Mouse (Mus musculus) activated CD4-positive, CD25-positive, alpha-beta regulatory T cell, adult 4 months (primary cell): ENCODE measurements around the gene Rpl29. TPM values are rescaled to one million over a fixed set of nuclear protein-coding genes. Genes with fewer than 3 reads are reported as not detected.

Experiments used
- ATAC-seq: one replicate; pipeline ENCODE4 v1.8.0; 2017
- polyA plus RNA-seq, 2 experiments: library from polyadenylated mRNA; unstranded; fragments of 100-300 nt; shearing (Covaris generic); gene quantifications; one replicate each; pipeline ENCODE4 v1.2.1; 2017

Rpl29 gene
- polyA plus RNA-seq, 2 experiments from 2014 or later = 1,290 to 1,880 TPM

- ATAC-seq = no peak
Measured at GRCm38 (mm10) chr9:106454888-106455681, 25.8 kb downstream of the Rpl29 start.

GRCm38 (mm10) chr9:106456325-106457162, 27.3 kb downstream of the Rpl29 start:
- no peak for ATAC-seq

GRCm38 (mm10) chr9:106457163-106457559, 27.9 kb downstream of the Rpl29 start:
- ATAC-seq = no peak

- ATAC-seq = no peak
Measured at GRCm38 (mm10) chr9:106457920-106458319, 28.7 kb downstream of the Rpl29 start.

GRCm38 (mm10) chr9:106459946-106460345, 30.7 kb downstream of the Rpl29 start:
- no peak for ATAC-seq

- no peak for ATAC-seq
Measured at GRCm38 (mm10) chr9:106460401-106461025, 31.3 kb downstream of the Rpl29 start.

- ATAC-seq = no peak
Measured at GRCm38 (mm10) chr9:106461026-106461415, 31.8 kb downstream of the Rpl29 start.

- ATAC-seq = no peak
Measured at GRCm38 (mm10) chr9:106461641-106462429, 32.6 kb downstream of the Rpl29 start.

- no peak for ATAC-seq
Measured at GRCm38 (mm10) chr9:106462430-106462800, 33.2 kb downstream of the Rpl29 start.

- ATAC-seq = no peak
Measured at GRCm38 (mm10) chr9:106463122-106464063, 34.1 kb downstream of the Rpl29 start.

- peak; percentile 41 for ATAC-seq
Measured at GRCm38 (mm10) chr9:106464751-106465541, 35.7 kb downstream of the Rpl29 start.

- ATAC-seq = no peak
Measured at GRCm38 (mm10) chr9:106465571-106466200, 36.4 kb downstream of the Rpl29 start, which contains the start of gene Gpr62. Gene Gpr62, minus strand, starts transcription at chr9:106465938.

- no peak for ATAC-seq
Measured at GRCm38 (mm10) chr9:106466721-106467120, 37.5 kb downstream of the Rpl29 start.

GRCm38 (mm10) chr9:106467746-106468145, 38.5 kb downstream of the Rpl29 start:
- ATAC-seq = no peak

- peak; percentile 62 for ATAC-seq
Measured at GRCm38 (mm10) chr9:106469317-106469716, 40.1 kb downstream of the Rpl29 start.

- ATAC-seq = no peak
Measured at GRCm38 (mm10) chr9:106469776-106470175, 40.5 kb downstream of the Rpl29 start.

GRCm38 (mm10) chr9:106470991-106471750, 41.9 kb downstream of the Rpl29 start:
- ATAC-seq = no peak

GRCm38 (mm10) chr9:106471892-106472291, 42.6 kb downstream of the Rpl29 start:
- no peak for ATAC-seq

- no peak for ATAC-seq
Measured at GRCm38 (mm10) chr9:106472321-106472720, 43.1 kb downstream of the Rpl29 start.
